Mouse (Mus musculus) liver, embryonic 14.5 days (tissue): ENCODE results near the gene Zwilch.

Experiments
- CTCF ChIP-seq: IDR thresholded peaks from 2 replicates; pipeline ENCODE4 v1.5.1; 2016; ENCODE audit warnings: antibody characterized with exemption, low read depth, control low read depth
- EP300 ChIP-seq: IDR thresholded peaks from 2 replicates; pipeline ENCODE4 v1.6.1; 2016; ENCODE audit warnings: antibody characterized with exemption, low read depth

DNA sequence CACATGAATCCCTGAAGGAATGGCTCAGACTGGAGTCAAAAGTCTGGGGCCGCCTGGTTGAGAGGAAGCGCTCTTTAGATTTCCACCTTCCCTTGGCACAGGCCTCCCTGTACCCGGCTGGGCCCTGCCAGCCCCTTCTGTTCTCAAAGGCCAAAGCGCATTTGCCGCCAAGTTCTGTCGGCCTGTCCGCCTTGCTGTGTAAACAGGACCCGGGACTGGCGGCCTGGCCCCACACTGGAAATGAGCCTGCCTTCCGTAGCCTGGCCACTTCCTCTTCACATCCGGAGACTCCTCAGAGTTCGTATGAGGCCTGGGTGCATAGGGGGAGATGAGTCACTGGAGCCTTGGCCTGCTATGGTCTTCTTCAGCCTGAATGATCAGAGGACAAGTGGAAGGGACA lies 83.9 kb downstream of the Zwilch start:
- TF ChIP-seq CTCF (no peak), EP300 (no peak)
